Mouse (Mus musculus): Measurements from ENCODE around the gene Pgap2.

Pgap2 gene

GRCm38 (mm10) chr7:102267601-102268394 is 57.8 kb downstream of the Pgap2 start, which contains the start of gene Stim1:
Gene Stim1 (plus strand): TSS chr7:102267806.
- no peak for DNase-seq

- DNase-seq: no peak
These were observed 58.4 kb downstream of the Pgap2 start for GRCm38 (mm10) chr7:102268395-102268748.

GRCm38 (mm10) chr7:102272422-102272948 is 62.5 kb downstream of the Pgap2 start:
- DNase-seq: no peak

GRCm38 (mm10) chr7:102281403-102281802 is 71.4 kb downstream of the Pgap2 start:
- no peak for DNase-seq

- no peak for DNase-seq
These were observed 72.3 kb downstream of the Pgap2 start for GRCm38 (mm10) chr7:102282261-102282660.

Measured in kidney, adult 11 months (tissue).